Mouse (Mus musculus) liver, embryonic 16.5 days (tissue): ENCODE measurements around the gene Asb12. TPM values are rescaled to one million over a fixed set of nuclear protein-coding genes. Genes with fewer than 3 reads are reported as not detected.

ENCODE experiments used
- ATAC-seq: fragments of 200-750 bp; cut with Nextera tagmentation; 2 replicates; pipeline ENCODE4 v1.8.0; 2017; ENCODE audit warnings: low read depth, mild to moderate bottlenecking, moderate number of reproducible peaks, moderate library complexity
- H3K27ac ChIP-seq: fragments of 300-500 bp; sonication (generic); 2 replicates; pipeline ENCODE4 v1.5.1; 2014; ENCODE audit warnings: mild to moderate bottlenecking, low read length
- H3K27me3 ChIP-seq: fragments of 300-500 bp; sonication (generic); 2 replicates; pipeline ENCODE4 v1.6.1; 2014; ENCODE audit warnings: low read depth, low read length, mixed read lengths; ENCODE audit not compliant: control insufficient read depth, insufficient read depth
- H3K36me3 ChIP-seq: fragments of 300-500 bp; sonication (generic); 2 replicates; pipeline ENCODE4 v1.6.1; 2014; ENCODE audit warnings: mild to moderate bottlenecking; ENCODE audit not compliant: control insufficient read depth, insufficient read depth
- H3K4me1 ChIP-seq: fragments of 300-500 bp; sonication (generic); 2 replicates; pipeline ENCODE4 v1.6.1; 2014; ENCODE audit warnings: low read depth, low read length, mixed read lengths; ENCODE audit not compliant: control insufficient read depth
- H3K4me2 ChIP-seq: fragments of 300-500 bp; sonication (generic); 2 replicates; pipeline ENCODE4 v1.6.1; 2014; ENCODE audit warnings: low read depth, low read length, mixed read lengths
- H3K4me3 ChIP-seq: fragments of 300-500 bp; sonication (generic); 2 replicates; pipeline ENCODE4 v1.5.1; 2014; ENCODE audit warnings: low read depth, mild to moderate bottlenecking, low read length
- H3K9ac ChIP-seq: fragments of 300-500 bp; sonication (generic); 2 replicates; pipeline ENCODE4 v1.6.1; 2014; ENCODE audit warnings: low read depth, low read length
- H3K9me3 ChIP-seq: fragments of 300-500 bp; sonication (generic); replicated peaks from 2 replicates; pipeline ENCODE4 v1.6.1; 2016; ENCODE audit warnings: low read length; ENCODE audit not compliant: control insufficient read depth
- whole genome bisulfite sequencing: fragments of 180-500 bp; shearing (Covaris S2); extraction: QIAGEN DNeasy Blood & Tissue Kit; methylation state at CpG from one replicate; pipeline ENCODE4 v1.1.7; 2014; ENCODE audit not compliant: insufficient replicate concordance; 5-methylcytosine and 5-hydroxymethylcytosine counted together
- polyA plus RNA-seq: library from polyadenylated mRNA; unstranded; fragments of >200 nt; fragmentation: Nextera tagmentation; extraction: Ambion mirVana; gene quantifications from 2 replicates; pipeline ENCODE4 v1.2.1, GENCODE M21; 2015

The Asb12 gene
- polyA plus RNA-seq, 1 experiment from 2014 or later = 0.37 TPM

DNA sequence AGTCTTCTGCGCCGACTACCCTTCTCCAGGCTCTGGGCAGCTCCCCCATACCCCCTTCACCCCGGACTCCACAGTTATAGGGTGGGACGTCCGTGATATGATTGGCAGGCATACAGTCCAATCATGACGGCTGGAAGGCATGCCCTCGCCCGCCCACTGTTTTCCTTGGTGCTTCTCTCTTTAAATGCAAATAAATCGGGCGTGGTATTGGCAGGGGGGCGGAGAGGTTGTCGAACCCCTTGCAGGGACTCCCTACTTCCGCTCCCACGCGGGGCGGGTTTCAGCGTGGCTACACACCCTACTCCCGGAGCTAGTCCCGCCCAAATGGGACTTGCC is 113.0 kb downstream of the Asb12 start, which contains the start of gene Amer1:
Gene Amer1 (minus strand): TSS at position 97 of the 336 bp plus-strand sequence.
- H3K4me2 ChIP-seq = peak within 1 kb of the TSS; percentile 67
- H3K36me3 ChIP-seq = no peaks in the 10 kb centered on the region
- no peaks in the 10 kb centered on the region for H3K4me1 ChIP-seq
- peak; percentile 90 for ATAC-seq
- H3K4me3 ChIP-seq = peak within 1 kb of the TSS; percentile 69
- H3K27ac ChIP-seq = peak within 1 kb of the TSS; percentile 70
- WGBS = 17% methylated on average over 19 of the region's 19 CpGs
- H3K9me3 ChIP-seq = no peaks in the 10 kb centered on the region
- H3K27me3 ChIP-seq = no peaks in the 10 kb centered on the region
- peak within 1 kb of the TSS; percentile 45 for H3K9ac ChIP-seq

DNA sequence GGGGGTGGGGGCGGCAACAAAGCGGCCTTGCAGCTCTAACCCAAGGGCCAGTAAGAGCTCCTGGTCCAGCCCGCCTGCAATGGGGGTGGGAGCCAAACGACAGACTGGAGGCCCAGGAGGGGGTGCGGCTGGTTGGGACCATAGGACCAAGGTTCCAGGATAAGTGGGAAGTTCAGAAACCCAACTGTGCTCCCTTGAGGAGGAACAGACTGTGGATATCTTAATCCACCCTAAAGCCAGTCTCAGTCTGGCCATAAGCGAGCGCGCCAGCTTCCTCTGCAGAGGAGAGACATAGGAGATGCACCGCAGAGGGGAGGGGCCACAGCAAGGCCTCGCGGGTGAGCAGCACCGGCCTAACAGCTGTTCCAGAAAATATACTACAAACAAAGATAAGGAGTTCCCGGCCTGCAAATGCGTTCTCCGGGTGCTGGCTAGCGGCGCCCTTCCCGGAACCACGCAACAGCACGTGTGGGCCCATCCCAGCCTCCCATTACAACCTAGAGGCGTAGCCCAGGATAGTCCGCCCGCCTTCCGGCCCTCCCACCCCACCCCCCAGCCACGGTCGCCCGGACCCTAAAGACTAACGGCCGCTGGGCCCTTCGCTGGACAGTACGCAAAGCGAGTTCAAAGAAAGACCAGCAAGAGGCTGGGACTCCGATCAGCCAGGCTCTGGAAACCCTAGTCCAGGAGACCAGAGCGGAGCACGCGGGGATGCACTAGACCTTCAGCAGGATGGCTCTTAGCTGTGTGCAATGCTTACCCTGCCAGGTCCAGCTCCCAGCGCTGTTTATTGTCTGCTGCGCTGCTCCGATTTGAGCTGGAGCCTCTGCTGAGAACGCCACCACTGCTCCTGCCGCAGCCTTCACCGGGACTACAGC is 113.7 kb downstream of the Asb12 start:
- Histone ChIP-seq H3K36me3 (no peaks in the 10 kb centered on the region), H3K27ac (peak overlapping the region; percentile 70), H3K4me1 (no peaks in the 10 kb centered on the region), H3K4me3 (peak overlapping the region; percentile 69), H3K4me2 (peak overlapping the region; percentile 67), H3K27me3 (no peaks in the 10 kb centered on the region), H3K9ac (peak overlapping the region; percentile 45), H3K9me3 (no peaks in the 10 kb centered on the region)
- WGBS = 21% methylated on average over 38 of the region's 42 CpGs
- ATAC-seq = peak; percentile 68

DNA sequence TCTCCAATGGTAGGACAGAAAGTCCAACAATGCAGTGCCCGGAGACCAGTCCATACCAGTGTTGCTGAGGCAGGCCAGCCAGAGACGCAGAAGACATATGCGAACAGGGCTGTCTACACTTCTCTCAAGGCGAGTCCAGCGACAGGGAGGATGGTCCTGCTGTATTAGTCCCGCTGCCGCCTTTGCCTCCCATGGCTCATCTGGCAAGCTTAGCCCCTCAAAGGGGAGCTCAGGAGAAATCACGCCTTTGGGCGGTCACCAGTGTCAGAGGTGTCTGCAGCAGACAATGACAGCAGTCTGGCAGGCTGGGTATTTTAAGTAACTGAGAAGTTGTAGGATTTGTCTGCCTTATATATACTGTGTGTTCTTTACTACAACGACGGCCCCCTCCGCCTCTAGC is 114.4 kb downstream of the Asb12 start:
- Histone ChIP-seq H3K27ac (no peak overlapping the region), H3K27me3 (no peaks in the 10 kb centered on the region), H3K9ac (no peak overlapping the region; the same call in 1 of the 2 replicates), H3K36me3 (no peaks in the 10 kb centered on the region), H3K4me2 (peak overlapping the region; percentile 67), H3K4me3 (peak overlapping the region; percentile 69), H3K9me3 (no peaks in the 10 kb centered on the region), H3K4me1 (no peaks in the 10 kb centered on the region)
- 46% methylated on average over 12 of the region's 12 CpGs for WGBS
- no peak for ATAC-seq

DNA sequence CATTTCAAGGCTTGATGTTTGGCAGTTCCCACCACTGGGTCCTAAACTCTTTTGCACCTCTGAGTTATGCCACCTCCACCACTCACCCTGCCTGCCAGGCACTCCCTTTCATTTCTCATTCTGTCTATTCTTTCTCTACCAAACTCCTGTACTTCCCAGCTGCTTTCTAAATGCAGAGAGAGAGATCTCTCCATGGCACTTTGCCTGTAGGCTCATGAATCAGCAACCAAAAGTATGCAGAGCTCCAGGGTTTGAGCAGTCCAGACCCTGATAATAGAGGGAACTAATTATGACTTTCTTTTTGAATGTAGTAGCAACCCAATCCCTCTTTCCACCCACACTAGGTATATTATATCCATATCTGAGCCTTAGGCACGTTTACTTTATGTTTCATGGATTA is 115.5 kb downstream of the Asb12 start:
- Histone ChIP-seq H3K9ac (no peak overlapping the region), H3K4me2 (no peak overlapping the region), H3K36me3 (no peaks in the 10 kb centered on the region), H3K9me3 (no peaks in the 10 kb centered on the region), H3K4me1 (no peaks in the 10 kb centered on the region), H3K4me3 (no peak overlapping the region), H3K27ac (no peak overlapping the region), H3K27me3 (no peaks in the 10 kb centered on the region)
- WGBS = 24% methylated on average over 1 of the region's 1 CpGs
- no peak for ATAC-seq

DNA sequence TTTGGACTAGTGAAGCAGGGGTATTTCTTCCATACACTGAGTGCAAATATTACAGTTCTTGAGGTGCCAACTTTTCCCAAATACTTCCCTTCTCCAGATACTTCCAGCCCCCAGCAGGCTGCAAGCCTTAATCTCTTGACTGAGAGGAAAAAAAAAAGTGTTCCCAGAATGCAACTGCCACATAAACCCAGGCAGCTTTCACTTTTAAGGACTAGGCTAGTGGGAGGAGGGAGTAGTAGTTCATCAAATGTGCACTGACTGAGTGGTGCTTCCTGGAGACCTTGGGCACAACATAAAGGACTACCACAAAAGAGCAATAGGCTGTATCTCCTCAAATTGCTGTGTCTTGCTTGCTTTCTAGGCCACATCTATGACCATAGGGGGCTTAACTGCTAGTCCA is 116.5 kb downstream of the Asb12 start:
- Histone ChIP-seq H3K27me3 (no peaks in the 10 kb centered on the region), H3K27ac (no peak overlapping the region), H3K4me1 (no peaks in the 10 kb centered on the region), H3K9me3 (no peaks in the 10 kb centered on the region), H3K9ac (no peak overlapping the region), H3K36me3 (no peaks in the 10 kb centered on the region), H3K4me2 (no peak overlapping the region), H3K4me3 (no peak overlapping the region)
- no peak for ATAC-seq

DNA sequence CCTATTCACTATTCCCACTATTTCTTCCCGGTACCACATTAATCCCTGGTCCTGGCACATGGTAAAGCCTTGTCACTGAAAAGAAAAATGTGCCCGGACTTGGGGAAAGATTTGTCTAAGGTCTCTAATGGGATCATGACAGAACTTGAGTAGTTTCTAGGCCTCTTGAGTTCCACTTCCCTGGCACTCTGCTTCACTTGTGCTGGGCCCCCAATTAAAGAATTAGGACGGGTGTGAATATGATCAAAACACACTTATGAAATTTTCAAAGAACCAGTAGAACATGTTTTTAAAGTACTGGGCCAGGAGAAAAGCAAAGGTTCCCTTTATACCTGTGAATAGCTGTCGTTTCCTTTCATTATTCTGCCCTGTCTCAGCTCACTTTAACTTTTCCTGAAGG is 119.3 kb downstream of the Asb12 start:
- no peak for ATAC-seq
- H3K4me2 ChIP-seq = no peak overlapping the region
- 53% methylated on average over 4 of the region's 4 CpGs for WGBS
- no peak overlapping the region for H3K9ac ChIP-seq
- H3K27me3 ChIP-seq = no peaks in the 10 kb centered on the region
- no peaks in the 10 kb centered on the region for H3K9me3 ChIP-seq
- H3K27ac ChIP-seq = no peak overlapping the region
- H3K4me3 ChIP-seq = no peak overlapping the region
- H3K4me1 ChIP-seq = no peaks in the 10 kb centered on the region
- no peaks in the 10 kb centered on the region for H3K36me3 ChIP-seq

DNA sequence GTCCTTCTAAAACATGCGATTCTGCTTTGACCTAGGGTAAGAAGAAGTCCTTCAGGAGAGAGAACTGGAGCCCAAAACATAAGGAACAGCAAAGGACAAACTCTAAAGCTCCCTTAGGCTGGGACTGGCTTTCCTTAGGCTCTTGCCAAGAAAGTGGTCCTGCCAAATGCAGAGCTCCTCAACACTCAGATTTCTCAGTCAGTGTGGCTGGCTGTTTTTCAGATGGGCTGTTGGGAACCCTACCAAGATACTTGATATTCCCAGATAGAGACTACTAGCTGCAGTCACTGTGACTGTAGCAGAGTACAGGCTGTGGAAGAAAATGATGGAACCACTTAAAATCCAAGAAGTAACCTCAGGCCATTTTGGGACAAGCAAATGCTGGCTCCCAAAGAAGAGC is 120.6 kb downstream of the Asb12 start:
- ATAC-seq = no peak
- 76% methylated on average over 1 of the region's 1 CpGs for WGBS

More for the DNA sequence above, 120.6 kb downstream of the Asb12 start:
- Histone ChIP-seq H3K4me3 (no peak overlapping the region), H3K9me3 (no peaks in the 10 kb centered on the region), H3K27ac (no peak overlapping the region), H3K27me3 (no peaks in the 10 kb centered on the region), H3K4me1 (no peaks in the 10 kb centered on the region), H3K36me3 (no peaks in the 10 kb centered on the region), H3K9ac (no peak overlapping the region), H3K4me2 (no peak overlapping the region)

Other genes starting within 250 kb of the Asb12 start
- gene Amer1, start 113.1 kb downstream of the Asb12 start, polyA plus RNA-seq = 1.4 and 1.7 TPM in 2 replicates
- not detected in 2 replicates for gene Pfn5, start 117 bp upstream of the Asb12 start, polyA plus RNA-seq
- gene Zc4h2, start 100.5 kb upstream of the Asb12 start, polyA plus RNA-seq = 1.2 and 1.3 TPM in 2 replicates
- gene Zc3h12b, start 153.7 kb upstream of the Asb12 start, polyA plus RNA-seq = 0.08 and 0.13 TPM in 2 replicates